Comparison of ENCODE assay signal across 24 mouse cellular contexts in genomic region chr13:98958177-98958576, GRCm38 (mm10). TPM values are rescaled to one million over a fixed set of nuclear protein-coding genes. Genes with fewer than 3 reads are reported as not detected.
DNase-seq lines count a peak whose midpoint lies in the region; ATAC-seq and TF ChIP-seq lines count a peak whose summit lies in the region.
"Had no signal": no experiment of that assay in that cellular context is flagged by ENCODE, and none has a peak within 500 bp of the region (broad histone marks: within the 10 kb centered on the region; RNA-seq: fewer than 3 reads in every experiment).

No protein-coding gene starts in this region.

- H3K4me2 ChIP-seq in intestine, postnatal 0 days (replicated peaks; ENCODE audit: low read depth): no peak overlapping the region
- H3K4me2 ChIP-seq in intestine, embryonic 15.5 days (replicated peaks): no peak overlapping the region
- H3K4me2 ChIP-seq in neural tube, embryonic 11.5 days (ENCODE audit: low read depth): no peak overlapping the region
- H3K4me2 ChIP-seq in midbrain, embryonic 16.5 days (ENCODE audit: low read length): no peak overlapping the region
- no peak overlapping the region for H3K4me2 ChIP-seq in forebrain, embryonic 14.5 days (ENCODE audit: low read length)
- H3K4me2 ChIP-seq: embryonic facial prominence, embryonic 12.5 days; heart, embryonic 13.5 days; hindbrain, embryonic 13.5 days had no signal

- no peaks in the 10 kb centered on the region for H3K9me3 ChIP-seq in intestine, postnatal 0 days (ENCODE audit: control insufficient read depth)
- H3K9me3 ChIP-seq in intestine, embryonic 15.5 days: no peaks in the 10 kb centered on the region
- H3K9me3 ChIP-seq in neural tube, embryonic 11.5 days (ENCODE audit: control insufficient read depth, low read length): no peaks in the 10 kb centered on the region
- no peaks in the 10 kb centered on the region for H3K9me3 ChIP-seq in midbrain, embryonic 16.5 days (replicated peaks; ENCODE audit: control insufficient read depth, low read length, poor library complexity, severe bottlenecking)
- no peaks in the 10 kb centered on the region for H3K9me3 ChIP-seq in forebrain, embryonic 14.5 days (replicated peaks; ENCODE audit: control insufficient read depth, low read length)
- H3K9me3 ChIP-seq: embryonic facial prominence, embryonic 12.5 days; G1E; heart, embryonic 13.5 days; hindbrain, embryonic 13.5 days had no signal

- peaks cover 10% of the 10 kb centered on the region for H3K4me1 ChIP-seq in intestine, postnatal 0 days (replicated peaks; ENCODE audit: control insufficient read depth, insufficient read depth, low read length)
- H3K4me1 ChIP-seq in intestine, embryonic 15.5 days (replicated peaks): peaks cover 4% of the 10 kb centered on the region; the same call in 1 of the 2 replicates
- H3K4me1 ChIP-seq in neural tube, embryonic 11.5 days (ENCODE audit: control insufficient read depth, insufficient read depth, low read length): peaks cover 3% of the 10 kb centered on the region; the same call in 1 of the 2 replicates
- 0 out of 2 replicates have a peak, but pooled peaks cover 2% of the 10 kb centered on the region for H3K4me1 ChIP-seq in midbrain, embryonic 16.5 days (ENCODE audit: control insufficient read depth, insufficient read depth, low read length)
- no peaks in the 10 kb centered on the region for H3K4me1 ChIP-seq in forebrain, embryonic 14.5 days (ENCODE audit: control insufficient read depth, insufficient read depth, low read length)
- H3K4me1 ChIP-seq: embryonic facial prominence, embryonic 12.5 days had no signal

- no peak overlapping the region for H3K27ac ChIP-seq in intestine, postnatal 0 days (ENCODE audit: low read depth, low read length)
- H3K27ac ChIP-seq in intestine, embryonic 15.5 days: no peak overlapping the region
- H3K27ac ChIP-seq in neural tube, embryonic 11.5 days (ENCODE audit: low read depth, low read length): no peak overlapping the region
- no peak overlapping the region for H3K27ac ChIP-seq in midbrain, embryonic 16.5 days (ENCODE audit: low read length)
- H3K27ac ChIP-seq in forebrain, embryonic 14.5 days (ENCODE audit: low read depth, low read length): no peak overlapping the region
- H3K27ac ChIP-seq: embryonic facial prominence, embryonic 12.5 days; heart, embryonic 13.5 days; hindbrain, embryonic 13.5 days had no signal

- peak; percentile 28 for DNase-seq in embryo, embryonic 10 days (ENCODE audit: low spot score)
- DNase-seq in embryo, embryonic 9.5 days (ENCODE audit: extremely low spot score): no peak
- DNase-seq in neural tube, embryonic 11.5 days (ENCODE audit: low spot score): no peak
- no peak for DNase-seq in neural tube, embryonic 10.5 days (ENCODE audit: extremely low spot score, low spot score)
- no peak for DNase-seq in forebrain, embryonic 14.5 days (ENCODE audit: low spot score)
- DNase-seq: adrenal gland, adult 8-10 months; B cell, adult 2 months; cerebellum, adult 11-12 months; cerebellum, adult 9-10 months; cerebellum, postnatal 25 days; forebrain, postnatal 0 days; gastrocnemius, postnatal 14 days; heart, postnatal 36 days had no signal

- ATAC-seq in intestine, postnatal 0 days: no peak
- ATAC-seq in intestine, embryonic 15.5 days: no peak
- peak; percentile 58; the same call in 1 of the 2 replicates for ATAC-seq in neural tube, embryonic 11.5 days (ENCODE audit: insufficient read depth, low FRiP score, low TSS enrichment)
- ATAC-seq in midbrain, embryonic 16.5 days: 0 out of 2 replicates have a peak, but pooled peaks have one; percentile 45
- no peak for ATAC-seq in forebrain, embryonic 14.5 days
- ATAC-seq: CD4-positive, CD25-positive, alpha-beta regulatory T cell, adult 4 months; forebrain, postnatal 0 days had no signal

- WGBS in intestine, postnatal 0 days: 48% methylated on average over 2 of the region's 2 CpGs
- 51% methylated on average over 2 of the region's 2 CpGs for WGBS in intestine, embryonic 15.5 days
- WGBS in neural tube, embryonic 11.5 days: 46% methylated on average over 2 of the region's 2 CpGs
- 29% methylated on average over 2 of the region's 2 CpGs for WGBS in midbrain, embryonic 16.5 days
- whole genome bisulfite sequencing in forebrain, embryonic 14.5 days: 29% methylated on average over 2 of the region's 2 CpGs

- TF ChIP-seq CTCF in intestine, postnatal 0 days (IDR thresholded peaks at IDR 0.05; ENCODE audit: low read depth): no peak

- H3K9ac ChIP-seq in intestine, postnatal 0 days (ENCODE audit: low read depth, low read length): 0 out of 2 replicates have a peak overlapping the region, but pooled peaks have one; percentile 13
- no peak overlapping the region for H3K9ac ChIP-seq in intestine, embryonic 15.5 days
- H3K9ac ChIP-seq in neural tube, embryonic 11.5 days (ENCODE audit: low read length): no peak overlapping the region
- no peak overlapping the region for H3K9ac ChIP-seq in midbrain, embryonic 16.5 days (ENCODE audit: low read depth, low read length)
- H3K9ac ChIP-seq in forebrain, embryonic 14.5 days (ENCODE audit: low read length): no peak overlapping the region
- H3K9ac ChIP-seq: embryonic facial prominence, embryonic 12.5 days; forebrain, postnatal 0 days; heart, embryonic 13.5 days; hindbrain, embryonic 13.5 days had no signal

- H3K36me3 ChIP-seq in intestine, postnatal 0 days (ENCODE audit: control insufficient read depth, insufficient read depth): no peaks in the 10 kb centered on the region
- no peaks in the 10 kb centered on the region for H3K36me3 ChIP-seq in intestine, embryonic 15.5 days
- H3K36me3 ChIP-seq in neural tube, embryonic 11.5 days (ENCODE audit: control insufficient read depth, insufficient read depth, low read length): no peaks in the 10 kb centered on the region
- H3K36me3 ChIP-seq in midbrain, embryonic 16.5 days (ENCODE audit: control insufficient read depth, insufficient read depth, low read length): no peaks in the 10 kb centered on the region
- H3K36me3 ChIP-seq in forebrain, embryonic 14.5 days (ENCODE audit: control insufficient read depth, insufficient read depth, low read length): no peaks in the 10 kb centered on the region
- H3K36me3 ChIP-seq: embryonic facial prominence, embryonic 12.5 days; G1E; heart, embryonic 13.5 days; hindbrain, embryonic 13.5 days had no signal

- H3K27me3 ChIP-seq in intestine, postnatal 0 days (replicated peaks; ENCODE audit: control insufficient read depth, insufficient read depth, low read length): no peaks in the 10 kb centered on the region
- no peaks in the 10 kb centered on the region for H3K27me3 ChIP-seq in intestine, embryonic 15.5 days (replicated peaks)
- no peaks in the 10 kb centered on the region for H3K27me3 ChIP-seq in neural tube, embryonic 11.5 days (ENCODE audit: control insufficient read depth, insufficient read depth, low read length)
- H3K27me3 ChIP-seq in midbrain, embryonic 16.5 days (ENCODE audit: control insufficient read depth, insufficient read depth, low read depth, low read length): no peaks in the 10 kb centered on the region
- no peaks in the 10 kb centered on the region for H3K27me3 ChIP-seq in forebrain, embryonic 14.5 days (replicated peaks; ENCODE audit: control insufficient read depth, insufficient read depth, low read length)
- H3K27me3 ChIP-seq: embryonic facial prominence, embryonic 12.5 days; heart, embryonic 13.5 days; hindbrain, embryonic 13.5 days had no signal

- H3K4me3 ChIP-seq in intestine, postnatal 0 days (ENCODE audit: low read depth, low read length): no peak overlapping the region
- H3K4me3 ChIP-seq in intestine, embryonic 15.5 days (replicated peaks): no peak overlapping the region
- H3K4me3 ChIP-seq in neural tube, embryonic 11.5 days (ENCODE audit: low read depth, low read length): no peak overlapping the region
- no peak overlapping the region for H3K4me3 ChIP-seq in midbrain, embryonic 16.5 days (ENCODE audit: low read depth, low read length)
- no peak overlapping the region for H3K4me3 ChIP-seq in forebrain, embryonic 14.5 days (ENCODE audit: low read depth, low read length)
- H3K4me3 ChIP-seq: embryonic facial prominence, embryonic 12.5 days; heart, embryonic 13.5 days; hindbrain, embryonic 13.5 days had no signal

RNA-seq across cellular contexts. Expression of gene 1700024P04Rik, which starts 26.2 kb away (rescaled TPM):
- not detected in 2 replicates for polyA plus RNA-seq in intestine, postnatal 0 days (2015; fragmentation: Nextera tagmentation; extraction: Ambion mirVana)
- not detected in 2 replicates for polyA plus RNA-seq in intestine, embryonic 15.5 days (2015; fragmentation: Nextera tagmentation; extraction: Ambion mirVana)
- polyA plus RNA-seq in neural tube, embryonic 11.5 days (2014; fragmentation: Nextera tagmentation; extraction: Ambion mirVana): not detected in 2 replicates
- not detected in 2 replicates for polyA plus RNA-seq in midbrain, embryonic 16.5 days (2015; fragmentation: Nextera tagmentation; extraction: Ambion mirVana)
- not detected in 2 replicates for polyA plus RNA-seq in forebrain, embryonic 14.5 days (2014; fragmentation: Nextera tagmentation; extraction: Ambion mirVana)
- polyA plus RNA-seq: CD4-positive, CD25-positive, alpha-beta regulatory T cell, adult 4 months; cortical plate, adult 2 months; embryonic facial prominence, embryonic 12.5 days; forebrain, embryonic 11.5 days; forebrain, postnatal 0 days; G1E; heart, embryonic 13.5 days; heart, postnatal 0 days; hindbrain, embryonic 13.5 days had no signal

RNA-seq across cellular contexts. Expression of gene Tnpo1, which starts 32.0 kb away (rescaled TPM):
- polyA plus RNA-seq in intestine, postnatal 0 days (2015; fragmentation: Nextera tagmentation; extraction: Ambion mirVana): 24.3 and 24.5 TPM in 2 replicates
- polyA plus RNA-seq in intestine, embryonic 15.5 days (2015; fragmentation: Nextera tagmentation; extraction: Ambion mirVana): 60.3 and 67.6 TPM in 2 replicates
- 60.9 and 67.8 TPM in 2 replicates for polyA plus RNA-seq in neural tube, embryonic 11.5 days (2014; fragmentation: Nextera tagmentation; extraction: Ambion mirVana)
- 40.8 and 45.2 TPM in 2 replicates for polyA plus RNA-seq in midbrain, embryonic 16.5 days (2015; fragmentation: Nextera tagmentation; extraction: Ambion mirVana)
- polyA plus RNA-seq in forebrain, embryonic 14.5 days (2014; fragmentation: Nextera tagmentation; extraction: Ambion mirVana): 59.2 and 75.4 TPM in 2 replicates

Comparison
In these comparisons a context has a peak if more than half of its experiments do, and no peak if none do; other contexts are left out.
1. ATAC-seq: peak in neural tube, embryonic 11.5 days (single experiment) and midbrain, embryonic 16.5 days (single experiment); none in intestine, postnatal 0 days (single experiment), intestine, embryonic 15.5 days (single experiment) and forebrain, embryonic 14.5 days (single experiment).